Mouse (Mus musculus) liver (tissue): ENCODE data around the gene Trim26.
"Not testable (repeated sequence)": the region's sequence is repeated elsewhere in the genome, so short reads cannot be mapped to it uniquely, and the experiment has no call there.

ENCODE experiments used
- DNase-seq: peaks from one replicate; pipeline ENCODE4 v3.0.0-alpha.2; 2020; ENCODE audit warnings: mixed read lengths

Trim26 gene

GRCm38 (mm10) chr17:36855484-36855883, 18.6 kb downstream of the Trim26 start:
- DNase-seq = peak; percentile 32

- DNase-seq = no peak
These were observed 19.3 kb downstream of the Trim26 start for GRCm38 (mm10) chr17:36856236-36856635.

GRCm38 (mm10) chr17:36858181-36858580, 21.2 kb downstream of the Trim26 start:
- DNase-seq = no peak

- no peak for DNase-seq
These were observed 24.7 kb downstream of the Trim26 start for GRCm38 (mm10) chr17:36861680-36862079.

GRCm38 (mm10) chr17:36866719-36867527, 30.0 kb downstream of the Trim26 start, which contains the start of gene Trim15:
Gene Trim15, minus strand, starts transcription at chr17:36867210.
- peak; percentile 78 for DNase-seq

GRCm38 (mm10) chr17:36868836-36869235, 31.9 kb downstream of the Trim26 start:
- no peak for DNase-seq

- peak; percentile 92 for DNase-seq
These were observed 32.5 kb downstream of the Trim26 start, which contains the start of gene Trim10 for GRCm38 (mm10) chr17:36869284-36869954. Gene Trim10, plus strand, starts transcription at chr17:36869574.

GRCm38 (mm10) chr17:36869955-36870810, 33.2 kb downstream of the Trim26 start:
- peak; percentile 73 for DNase-seq

- DNase-seq = no peak
These were observed 37.7 kb downstream of the Trim26 start for GRCm38 (mm10) chr17:36874636-36875035.

GRCm38 (mm10) chr17:36883350-36883749, 46.4 kb downstream of the Trim26 start:
- no peak for DNase-seq

GRCm38 (mm10) chr17:36885132-36885790, 48.3 kb downstream of the Trim26 start:
- no peak for DNase-seq

GRCm38 (mm10) chr17:36890073-36890903, 53.4 kb downstream of the Trim26 start, which contains the start of gene Trim40:
Gene Trim40, minus strand, starts transcription at chr17:36890123.
- no peak for DNase-seq

- DNase-seq = not testable (repeated sequence)
These were observed 54.6 kb downstream of the Trim26 start for GRCm38 (mm10) chr17:36891496-36891895.

- peak; percentile 43 for DNase-seq
These were observed 55.4 kb downstream of the Trim26 start for GRCm38 (mm10) chr17:36892362-36892761.

- DNase-seq = no peak
These were observed 56.5 kb downstream of the Trim26 start for GRCm38 (mm10) chr17:36893387-36893786.

- peak; percentile 59 for DNase-seq
These were observed 59.6 kb downstream of the Trim26 start for GRCm38 (mm10) chr17:36896583-36896982.

GRCm38 (mm10) chr17:36897065-36897464, 60.1 kb downstream of the Trim26 start:
- no peak for DNase-seq

GRCm38 (mm10) chr17:36897552-36898205, 60.7 kb downstream of the Trim26 start, which contains the start of gene Trim31:
Gene Trim31, plus strand, starts transcription at chr17:36898118.
- DNase-seq = no peak

- DNase-seq = no peak
These were observed 62.4 kb downstream of the Trim26 start for GRCm38 (mm10) chr17:36899376-36899775.

- no peak for DNase-seq
These were observed 63.1 kb downstream of the Trim26 start for GRCm38 (mm10) chr17:36900001-36900400.

GRCm38 (mm10) chr17:36900691-36901090, 63.8 kb downstream of the Trim26 start:
- DNase-seq = no peak
